Mouse (Mus musculus) liver, embryonic 13.5 days (tissue): ENCODE measurements around the gene Fbxo31. TPM values are rescaled to one million over a fixed set of nuclear protein-coding genes. Genes with fewer than 3 reads are reported as not detected.
"Not testable (repeated sequence)": the region's sequence is repeated elsewhere in the genome, so short reads cannot be mapped to it uniquely, and the experiment has no call there.

Experiments
- ATAC-seq: fragments of 200-750 bp; cut with Nextera tagmentation; 2 replicates; pipeline ENCODE4 v1.8.0; 2017; ENCODE audit warnings: low read depth, mild to moderate bottlenecking, moderate number of reproducible peaks, moderate library complexity
- DNase-seq: peaks from one replicate; pipeline ENCODE4 v3.0.0; 2022
- H3K27ac ChIP-seq: fragments of 300-500 bp; sonication (generic); 2 replicates; pipeline ENCODE4 v1.5.1; 2015; ENCODE audit warnings: moderate library complexity, mild to moderate bottlenecking, inconsistent platforms
- H3K27me3 ChIP-seq: fragments of 300-500 bp; sonication (generic); 2 replicates; pipeline ENCODE4 v1.6.1; 2015; ENCODE audit warnings: mild to moderate bottlenecking, inconsistent platforms
- H3K36me3 ChIP-seq: fragments of 300-500 bp; sonication (generic); 2 replicates; pipeline ENCODE4 v1.6.1; 2015; ENCODE audit warnings: mild to moderate bottlenecking, inconsistent platforms
- H3K4me1 ChIP-seq: fragments of 300-500 bp; sonication (generic); replicated peaks from 2 replicates; pipeline ENCODE4 v1.6.1; 2015; ENCODE audit warnings: inconsistent platforms
- H3K4me2 ChIP-seq: fragments of 300-500 bp; sonication (generic); 2 replicates; pipeline ENCODE4 v1.6.1; 2015; ENCODE audit warnings: inconsistent platforms, mild to moderate bottlenecking, moderate library complexity
- H3K4me3 ChIP-seq: fragments of 300-500 bp; sonication (generic); replicated peaks from 2 replicates; pipeline ENCODE4 v1.5.1; 2015; ENCODE audit warnings: mild to moderate bottlenecking, inconsistent platforms
- H3K9ac ChIP-seq: fragments of 300-500 bp; sonication (generic); 2 replicates; pipeline ENCODE4 v1.6.1; 2015; ENCODE audit warnings: mild to moderate bottlenecking, inconsistent platforms
- H3K9me3 ChIP-seq: fragments of 300-500 bp; sonication (generic); replicated peaks from 2 replicates; pipeline ENCODE4 v1.6.1; 2016; ENCODE audit warnings: inconsistent platforms
- WGBS: fragments of 180-500 bp; shearing (Covaris S2); methylation state at CpG from one replicate; pipeline ENCODE4 v1.1.7; 2015; ENCODE audit not compliant: insufficient replicate concordance; 5-methylcytosine and 5-hydroxymethylcytosine counted together
- polyA plus RNA-seq: library from polyadenylated mRNA; unstranded; fragments of >200 nt; fragmentation: Nextera tagmentation; extraction: Ambion mirVana; gene quantifications from 2 replicates; pipeline ENCODE4 v1.2.1, GENCODE M21; 2015

Gene Fbxo31
- polyA plus RNA-seq, 1 experiment from 2014 or later = 10.4 TPM

DNA sequence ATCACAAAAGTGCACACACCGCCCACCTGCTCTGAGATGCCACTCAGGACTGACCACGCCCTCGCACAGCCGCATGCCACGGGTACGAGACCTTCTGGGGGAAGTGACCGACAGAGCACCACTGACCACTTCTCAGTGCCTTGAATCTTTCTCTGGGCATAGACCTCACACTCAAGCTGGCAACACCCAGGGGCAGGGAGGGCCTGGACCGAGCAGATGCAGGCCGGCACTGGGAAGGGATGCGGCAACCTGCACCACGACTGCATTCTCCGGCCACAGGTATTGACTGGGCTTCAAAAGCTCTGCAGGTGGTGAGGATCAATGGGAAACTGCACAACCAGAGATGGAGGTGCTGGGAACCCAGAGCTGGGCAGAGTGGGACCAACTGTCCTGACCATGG, 23.8 kb upstream of the Fbxo31 start:
- ATAC-seq (no peak), DNase-seq (no peak)
- Histone ChIP-seq H3K36me3 (peaks cover 51% of the 10 kb centered on the region), H3K9ac (no peak overlapping the region), H3K4me3 (no peak overlapping the region), H3K9me3 (no peaks in the 10 kb centered on the region), H3K4me1 (no peaks in the 10 kb centered on the region), H3K27me3 (no peaks in the 10 kb centered on the region), H3K4me2 (no peak overlapping the region), H3K27ac (no peak overlapping the region)
- 87% methylated on average over 12 of the region's 12 CpGs for WGBS

DNA sequence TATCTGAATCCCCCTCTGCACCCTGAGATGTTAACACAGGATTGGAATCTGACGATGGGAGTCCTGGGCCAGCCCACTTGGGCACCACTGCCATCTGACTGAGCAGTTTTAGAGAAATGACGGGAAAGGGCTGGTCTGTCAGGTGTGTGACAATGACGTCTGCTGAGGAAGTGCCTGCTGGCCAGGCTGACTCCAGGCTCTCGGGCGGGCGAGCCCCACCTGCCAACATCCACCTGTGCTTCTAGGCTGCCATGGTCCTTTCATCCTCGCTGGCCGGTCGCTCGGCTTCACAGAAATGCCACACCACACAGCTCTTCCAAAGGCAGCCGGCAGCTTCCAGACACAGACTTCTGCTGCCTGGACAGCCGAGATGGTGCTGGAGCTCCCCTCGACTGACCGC, 21.2 kb upstream of the Fbxo31 start:
- no peaks in the 10 kb centered on the region for H3K9me3 ChIP-seq
- H3K36me3 ChIP-seq = peaks cover 68% of the 10 kb centered on the region
- no peak for ATAC-seq
- DNase-seq = no peak
- H3K27ac ChIP-seq = no peak overlapping the region
- no peaks in the 10 kb centered on the region for H3K27me3 ChIP-seq
- no peak overlapping the region for H3K4me2 ChIP-seq
- H3K4me3 ChIP-seq = no peak overlapping the region
- H3K4me1 ChIP-seq = no peaks in the 10 kb centered on the region
- WGBS = 76% methylated on average over 14 of the region's 14 CpGs
- no peak overlapping the region for H3K9ac ChIP-seq

DNA sequence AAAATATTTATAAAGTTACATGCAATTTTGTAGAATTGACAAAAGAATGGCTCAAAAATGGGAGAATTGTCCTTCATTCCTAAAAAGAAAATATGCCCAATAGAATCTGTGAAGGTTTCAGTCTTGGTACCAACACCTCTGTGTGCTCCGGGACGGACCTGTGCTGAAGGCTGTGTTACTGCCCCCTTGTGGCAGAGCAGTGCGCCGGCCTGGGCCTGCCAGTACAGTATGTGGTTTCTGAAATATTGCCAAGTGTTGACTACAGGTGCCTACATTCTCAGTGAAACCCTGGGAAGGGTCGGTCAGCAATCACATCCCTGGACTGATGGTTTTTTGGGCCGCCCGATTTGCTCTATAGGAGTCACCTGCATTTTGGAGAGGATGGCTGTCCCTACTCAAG, 20.3 kb upstream of the Fbxo31 start:
- peaks cover 69% of the 10 kb centered on the region for H3K36me3 ChIP-seq
- no peak overlapping the region for H3K27ac ChIP-seq
- WGBS = 32% methylated on average over 7 of the region's 7 CpGs

DNA sequence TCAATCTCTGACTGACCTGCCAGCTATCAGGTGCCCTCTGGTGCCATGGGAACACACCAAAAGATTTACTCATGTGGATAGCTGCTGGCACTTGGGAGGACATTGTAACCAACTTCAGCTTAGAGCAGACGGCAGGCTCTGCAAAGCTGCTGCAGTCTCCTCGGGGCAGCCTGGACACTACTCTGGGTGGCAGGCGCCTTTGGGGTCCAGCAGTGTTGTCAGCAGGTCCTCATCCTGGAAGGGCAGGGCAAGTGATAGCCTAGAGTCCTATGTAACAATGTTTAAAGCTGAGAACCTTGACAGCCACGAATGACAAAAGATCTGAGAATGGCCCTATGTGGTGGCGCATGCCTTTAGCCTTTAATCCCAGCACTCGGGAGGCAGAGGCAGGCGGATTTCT, 19.6 kb upstream of the Fbxo31 start:
- Histone ChIP-seq H3K27me3 (no peaks in the 10 kb centered on the region), H3K4me3 (no peak overlapping the region), H3K4me2 (no peak overlapping the region), H3K9me3 (no peaks in the 10 kb centered on the region), H3K9ac (no peak overlapping the region), H3K36me3 (peaks cover 72% of the 10 kb centered on the region), H3K4me1 (peaks cover 3% of the 10 kb centered on the region; the same call in 1 of the 2 replicates), H3K27ac (no peak overlapping the region)
- ATAC-seq (no peak), DNase-seq (no peak)
- WGBS = 78% methylated on average over 7 of the region's 7 CpGs

More for the DNA sequence above, 20.3 kb upstream of the Fbxo31 start:
- no peaks in the 10 kb centered on the region for H3K9me3 ChIP-seq
- H3K9ac ChIP-seq = no peak overlapping the region
- no peaks in the 10 kb centered on the region for H3K27me3 ChIP-seq
- peak; percentile 64 for DNase-seq
- no peak overlapping the region for H3K4me3 ChIP-seq
- peak; percentile 68 for ATAC-seq
- H3K4me2 ChIP-seq = no peak overlapping the region
- peaks cover 3% of the 10 kb centered on the region; the same call in 1 of the 2 replicates for H3K4me1 ChIP-seq

DNA sequence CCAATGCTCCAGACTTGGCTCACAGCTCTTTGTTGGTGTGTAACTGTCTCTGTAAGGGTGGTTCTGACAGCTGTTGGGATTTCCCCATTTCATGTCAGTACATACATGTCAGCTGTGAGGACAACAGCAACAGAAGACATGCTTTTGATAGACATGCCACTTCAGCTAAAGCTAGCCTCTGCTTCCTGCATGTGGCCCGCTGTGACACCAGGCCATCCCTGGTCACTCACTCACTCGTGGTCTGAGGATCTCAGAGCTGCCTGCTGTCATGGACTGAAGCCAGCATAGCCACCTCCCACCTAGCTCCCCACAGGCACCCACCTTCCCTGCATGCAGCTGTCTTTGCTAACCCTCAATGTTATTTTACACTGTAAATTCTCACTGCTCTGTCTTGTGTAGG, 18.9 kb upstream of the Fbxo31 start:
- ATAC-seq, H3K4me3 ChIP-seq, H3K4me1 ChIP-seq, H3K4me2 ChIP-seq, H3K27ac ChIP-seq, H3K27me3 ChIP-seq, H3K9ac ChIP-seq, DNase-seq, H3K9me3 ChIP-seq: not testable (repeated sequence)
- 77% methylated on average over 2 of the region's 2 CpGs for WGBS
- H3K36me3 ChIP-seq = peaks cover 77% of the 10 kb centered on the region

DNA sequence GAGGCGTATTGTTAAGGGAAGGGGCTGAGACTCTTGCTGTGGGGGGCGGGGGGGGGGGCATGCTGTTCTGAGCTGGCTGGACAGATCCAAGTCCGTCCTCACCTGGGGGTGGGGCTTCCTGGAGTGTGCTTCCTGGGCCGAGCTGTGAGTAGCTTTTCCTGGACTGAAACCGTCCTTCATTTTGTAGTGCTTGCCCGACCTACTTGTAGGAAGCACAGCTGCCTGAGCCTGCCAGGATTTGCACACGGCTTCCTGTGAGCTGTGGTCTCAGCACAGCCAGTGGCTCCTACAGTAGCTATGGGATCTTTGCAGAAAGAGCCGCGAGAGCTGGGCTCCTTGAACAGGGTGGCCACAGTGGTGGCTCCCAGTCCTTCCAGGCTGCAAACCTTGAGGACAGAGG, 15.4 kb upstream of the Fbxo31 start:
- ATAC-seq = no peak

DNA sequence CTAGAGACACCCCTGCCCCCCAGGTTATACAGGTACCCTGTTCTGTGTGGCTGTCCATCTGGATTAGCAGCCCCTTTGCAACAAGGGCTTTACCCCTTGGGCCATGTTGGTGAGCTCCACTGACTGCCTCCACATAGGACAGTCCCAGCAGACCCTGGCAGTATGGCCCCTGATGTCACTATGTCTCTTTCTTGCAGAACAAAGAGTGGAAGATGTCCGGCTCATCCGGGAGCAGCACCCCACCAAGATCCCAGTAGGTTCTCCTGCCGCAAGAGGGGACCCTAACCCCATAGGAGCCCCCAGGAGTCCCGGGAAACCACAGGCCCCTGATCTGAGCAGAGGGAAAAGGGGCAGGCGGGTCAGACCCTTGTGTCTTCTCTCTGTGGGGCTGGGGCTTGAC, 14.7 kb upstream of the Fbxo31 start:
- H3K27me3 ChIP-seq = no peaks in the 10 kb centered on the region
- ATAC-seq = no peak
- H3K9ac ChIP-seq = no peak overlapping the region
- H3K4me2 ChIP-seq = no peak overlapping the region
- H3K27ac ChIP-seq = no peak overlapping the region
- no peak overlapping the region for H3K4me3 ChIP-seq
- H3K4me1 ChIP-seq = peaks cover 42% of the 10 kb centered on the region
- no peak for DNase-seq
- H3K9me3 ChIP-seq = no peaks in the 10 kb centered on the region
- peaks cover 54% of the 10 kb centered on the region for H3K36me3 ChIP-seq
- 88% methylated on average over 5 of the region's 5 CpGs for WGBS

More for the DNA sequence above, 15.4 kb upstream of the Fbxo31 start:
- H3K27me3 ChIP-seq = no peaks in the 10 kb centered on the region
- no peak overlapping the region for H3K4me2 ChIP-seq
- no peak for DNase-seq
- H3K36me3 ChIP-seq = peaks cover 57% of the 10 kb centered on the region
- no peaks in the 10 kb centered on the region for H3K9me3 ChIP-seq
- H3K4me3 ChIP-seq = no peak overlapping the region
- WGBS = 72% methylated on average over 9 of the region's 9 CpGs
- no peak overlapping the region for H3K9ac ChIP-seq
- H3K4me1 ChIP-seq = peaks cover 35% of the 10 kb centered on the region
- H3K27ac ChIP-seq = no peak overlapping the region

DNA sequence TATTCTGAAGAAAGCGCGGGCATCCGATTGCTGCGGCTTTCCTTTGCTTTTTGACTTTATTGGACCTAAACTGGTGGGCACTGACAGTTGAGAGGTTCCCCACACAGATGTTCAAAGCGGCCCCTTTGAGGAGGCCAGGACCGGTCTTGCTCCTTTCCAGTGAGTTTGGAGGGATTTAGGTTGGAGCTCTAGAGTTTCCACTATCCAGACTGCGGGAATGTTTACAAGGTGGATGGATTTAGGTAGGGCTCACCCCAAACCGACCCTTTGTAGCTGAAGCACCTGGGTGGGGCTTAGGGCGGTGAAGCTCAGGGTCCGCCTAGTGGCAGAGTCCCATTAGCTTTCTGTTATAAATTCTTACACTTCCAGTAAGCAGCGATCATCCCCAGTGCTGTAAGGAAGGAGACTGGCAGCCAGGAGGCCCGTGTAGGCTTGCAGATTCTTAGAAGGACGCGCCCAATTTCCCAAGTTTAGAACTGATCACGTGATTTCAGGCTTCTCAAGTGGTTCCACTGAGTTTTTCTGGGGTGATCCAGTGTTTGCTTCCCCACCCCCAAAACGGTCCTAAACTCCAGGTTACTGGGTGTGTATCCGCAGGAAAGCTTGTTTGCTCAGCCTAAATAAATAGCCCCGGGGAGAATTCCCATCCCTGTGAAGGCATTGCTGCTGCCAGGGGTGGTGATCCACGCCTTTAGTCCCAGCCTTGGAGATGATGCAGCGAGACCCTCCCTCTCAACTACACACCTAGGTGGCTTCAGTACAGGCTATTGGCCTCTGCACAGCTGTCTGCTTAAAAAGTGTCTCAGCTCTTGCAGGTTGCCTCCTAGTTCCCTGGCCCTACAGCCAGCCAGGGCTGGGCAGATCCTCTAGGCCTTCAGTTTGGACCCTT, 12.8 kb upstream of the Fbxo31 start:
- Histone ChIP-seq H3K36me3 (peaks cover 39% of the 10 kb centered on the region), H3K4me1 (peaks cover 60% of the 10 kb centered on the region), H3K27me3 (no peaks in the 10 kb centered on the region), H3K4me2 (peak overlapping the region; percentile 87), H3K9ac (peak overlapping the region; percentile 96), H3K4me3 (peak overlapping the region; percentile 99), H3K27ac (peak overlapping the region; percentile 97), H3K9me3 (no peaks in the 10 kb centered on the region)
- DNase-seq = peak; percentile 51
- WGBS = 15% methylated on average over 20 of the region's 20 CpGs
- peak; percentile 9 for ATAC-seq

DNA sequence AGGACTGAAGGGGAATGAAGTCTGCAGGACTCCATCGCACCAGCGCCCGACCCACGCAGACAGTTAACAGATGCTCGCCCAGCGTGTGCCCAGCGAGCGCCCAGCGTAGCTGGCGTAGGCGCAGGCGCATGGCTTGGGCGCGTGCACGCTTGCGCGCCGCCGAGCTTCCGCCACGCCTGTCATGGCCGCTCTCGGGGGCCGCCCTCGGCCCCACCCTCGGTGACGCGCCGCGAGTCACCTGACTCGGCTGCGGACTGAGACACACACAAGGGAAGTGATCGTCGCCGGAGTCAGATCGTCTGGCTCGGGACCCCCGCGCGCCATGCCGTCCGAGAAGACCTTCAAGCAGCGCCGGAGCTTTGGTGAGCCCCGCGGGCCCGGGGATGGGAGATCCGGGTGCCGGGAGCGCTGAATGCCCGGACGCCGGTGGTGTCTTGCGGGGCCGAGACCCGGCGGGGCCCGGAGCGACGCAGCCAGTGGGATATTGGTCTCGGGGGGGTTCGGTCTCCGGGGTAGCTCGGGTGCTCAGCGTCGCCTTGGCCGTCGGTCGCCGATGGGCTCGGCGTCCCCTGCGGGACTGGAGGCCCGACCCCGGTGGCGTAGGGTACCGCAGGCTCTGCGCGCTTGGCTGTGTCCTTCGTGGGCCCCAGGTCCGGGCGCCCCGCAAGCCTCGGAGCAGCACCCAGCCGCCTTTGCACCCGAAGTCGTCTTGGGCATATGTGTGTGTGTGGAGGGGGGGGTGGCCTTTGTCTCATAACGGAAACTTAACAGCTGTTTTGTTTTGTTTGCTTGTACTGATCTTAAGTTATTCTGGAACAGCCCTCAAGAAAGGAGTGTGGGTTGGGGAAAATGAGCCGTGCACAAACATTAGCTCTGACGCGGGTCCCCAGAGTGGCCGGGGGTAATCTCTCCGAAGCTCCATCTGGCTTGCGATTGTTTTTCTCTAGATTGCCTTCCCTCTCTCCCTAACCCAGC, 11.9 kb upstream of the Fbxo31 start, which contains the start of gene Map1lc3b:
Gene Map1lc3b (plus strand): TSS at position 159 of the 975 bp plus-strand sequence.
- Histone ChIP-seq H3K36me3 (peaks cover 29% of the 10 kb centered on the region), H3K27me3 (no peaks in the 10 kb centered on the region), H3K4me3 (peak within 1 kb of the TSS; percentile 99), H3K27ac (peak within 1 kb of the TSS; percentile 97), H3K4me2 (peak within 1 kb of the TSS; percentile 87), H3K4me1 (peaks cover 69% of the 10 kb centered on the region), H3K9ac (peak within 1 kb of the TSS; percentile 96), H3K9me3 (no peaks in the 10 kb centered on the region)
- WGBS = under 1% methylated on average over 94 of the region's 94 CpGs
- DNase-seq (peak; percentile 93), ATAC-seq (peak; percentile 73)

DNA sequence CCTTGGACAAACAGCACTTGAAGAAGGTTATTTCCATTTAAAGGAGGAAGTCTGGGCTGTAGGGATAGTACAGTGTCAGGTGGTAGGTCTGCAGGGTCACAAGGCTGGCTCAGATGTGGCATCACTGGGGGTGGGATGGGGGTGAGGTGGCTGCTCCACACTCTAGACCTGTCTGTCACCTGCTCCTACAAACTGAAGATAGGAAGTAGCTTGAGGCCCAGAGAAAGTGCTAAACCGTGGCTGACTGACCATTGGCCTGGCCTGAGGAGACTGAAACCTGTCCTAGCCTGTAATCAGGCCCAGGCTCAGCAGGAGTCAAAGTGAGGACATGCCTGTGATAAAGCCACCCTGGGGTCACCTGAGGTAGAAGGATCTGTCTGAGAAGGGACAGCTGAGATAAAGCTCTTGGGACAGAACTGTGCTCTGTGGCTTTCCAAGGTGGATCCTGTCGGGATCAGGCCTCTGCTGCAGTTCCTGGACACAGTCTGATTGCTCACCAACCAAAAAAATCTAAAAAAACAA, 10.7 kb upstream of the Fbxo31 start:
- H3K27me3 ChIP-seq = no peaks in the 10 kb centered on the region
- DNase-seq (peak; percentile 58), ATAC-seq (peak; percentile 8)
- H3K4me2 ChIP-seq = peak overlapping the region; percentile 87
- no peaks in the 10 kb centered on the region for H3K9me3 ChIP-seq
- H3K4me1 ChIP-seq = peaks cover 75% of the 10 kb centered on the region
- WGBS = 21% methylated on average over 2 of the region's 2 CpGs
- peak overlapping the region; percentile 97 for H3K27ac ChIP-seq
- H3K4me3 ChIP-seq = peak overlapping the region; percentile 15
- H3K9ac ChIP-seq = peak overlapping the region; percentile 96
- peaks cover 17% of the 10 kb centered on the region for H3K36me3 ChIP-seq

DNA sequence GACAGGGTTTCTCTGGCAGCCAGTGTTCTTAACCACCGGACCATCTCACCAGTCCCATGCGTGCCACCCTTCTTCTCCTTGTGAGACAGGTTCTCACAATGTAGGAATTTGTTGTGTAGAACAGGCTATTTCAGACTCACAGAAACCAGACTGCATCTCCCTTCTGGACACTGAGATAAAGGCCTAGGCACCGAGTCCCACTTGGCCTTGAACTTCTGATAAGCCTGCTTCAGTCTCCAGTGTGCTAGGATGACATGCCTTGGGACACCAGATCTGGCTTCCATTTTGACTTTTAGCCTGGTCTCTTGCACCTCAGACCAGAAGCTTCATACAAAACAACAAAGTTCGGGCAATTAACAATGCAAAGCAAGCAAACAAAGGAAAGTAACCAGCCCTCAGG, 10.1 kb upstream of the Fbxo31 start:
- no peaks in the 10 kb centered on the region for H3K9me3 ChIP-seq
- ATAC-seq (peak; percentile 68), DNase-seq (peak; percentile 77)
- H3K9ac ChIP-seq = peak overlapping the region; percentile 96
- peaks cover 72% of the 10 kb centered on the region for H3K4me1 ChIP-seq
- peak overlapping the region; percentile 87 for H3K4me2 ChIP-seq
- no peaks in the 10 kb centered on the region for H3K27me3 ChIP-seq
- peaks cover 12% of the 10 kb centered on the region for H3K36me3 ChIP-seq
- WGBS = 18% methylated on average over 4 of the region's 4 CpGs
- peak overlapping the region; percentile 97 for H3K27ac ChIP-seq
- peak overlapping the region; percentile 15; the same call in 1 of the 2 replicates for H3K4me3 ChIP-seq
